Comparison of ENCODE assay signal across 23 mouse cellular contexts in the genomic region with DNA sequence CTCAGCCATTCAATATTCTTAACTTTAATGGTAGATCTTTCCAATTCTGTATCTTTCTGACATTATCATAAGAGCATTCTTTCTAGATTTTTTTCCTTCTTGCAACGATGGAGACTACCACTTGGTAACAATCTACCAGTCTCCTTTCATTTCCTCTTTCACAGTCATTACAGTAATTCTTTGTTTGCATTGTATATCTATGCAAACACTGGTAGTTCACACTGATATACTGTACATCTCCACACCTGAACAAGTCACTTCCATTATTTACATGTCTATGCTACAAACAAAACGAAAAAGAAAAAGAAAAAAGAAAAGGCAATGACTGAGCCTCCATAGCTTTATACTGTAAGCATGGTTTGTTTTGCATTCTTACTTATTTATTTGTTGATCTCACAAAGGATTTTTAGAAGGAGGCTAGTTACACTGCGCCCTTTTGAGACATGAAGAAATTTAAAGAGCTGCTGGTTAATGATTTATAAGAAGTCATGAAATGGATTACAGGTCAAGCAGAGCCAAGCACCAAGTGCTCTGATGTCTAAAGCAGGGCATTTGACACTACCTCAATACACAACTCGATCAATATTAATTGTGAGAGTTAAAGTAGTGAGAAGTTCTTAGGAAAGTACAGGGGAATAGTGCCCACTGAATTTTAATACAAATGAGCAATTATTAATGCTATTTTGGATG. TPM values are rescaled to one million over a fixed set of nuclear protein-coding genes. Genes with fewer than 3 reads are reported as not detected.
"Had no signal": no experiment of that assay in that cellular context is flagged by ENCODE, and none has a peak within 500 bp of the region (broad histone marks: within the 10 kb centered on the region; RNA-seq: fewer than 3 reads in every experiment).

No protein-coding gene starts in this region.

- H3K4me2 ChIP-seq: liver, embryonic 11.5 days; lung, embryonic 15.5 days; midbrain, embryonic 13.5 days; neural tube, embryonic 13.5 days; stomach, embryonic 15.5 days had no signal

- H3K9me3 ChIP-seq: lung, embryonic 15.5 days; megakaryocyte, embryonic 14.5 days; midbrain, embryonic 10.5 days; midbrain, embryonic 13.5 days; neural tube, embryonic 13.5 days; stomach, embryonic 15.5 days had no signal

- H3K27me3 ChIP-seq: lung, embryonic 15.5 days; megakaryocyte, embryonic 14.5 days; midbrain, embryonic 13.5 days; neural tube, embryonic 13.5 days; stomach, embryonic 15.5 days had no signal

- H3K4me3 ChIP-seq: left cerebral cortex, adult 2 months; lung, embryonic 15.5 days; megakaryocyte, embryonic 14.5 days; midbrain, embryonic 10.5 days; midbrain, embryonic 13.5 days; myocyte; neural tube, embryonic 13.5 days; stomach, embryonic 15.5 days had no signal

- ATAC-seq: midbrain, embryonic 13.5 days; midbrain, embryonic 16.5 days had no signal

- H3K9ac ChIP-seq: liver, embryonic 14.5 days; lung, embryonic 15.5 days; midbrain, embryonic 13.5 days; neural tube, embryonic 13.5 days; stomach, embryonic 15.5 days had no signal

- H3K36me3 ChIP-seq: lung, embryonic 15.5 days; midbrain, embryonic 10.5 days; midbrain, embryonic 13.5 days; neural tube, embryonic 13.5 days; stomach, embryonic 15.5 days had no signal

- DNase-seq: kidney, adult 11 months; kidney, postnatal 36 days; layer of hippocampus, postnatal 36 days; lung, adult 18-20 months; lung, postnatal 10 days; lung, postnatal 36 days; retina, postnatal 1 day; right cerebral cortex, postnatal 25 days; spleen, adult 18-20 months; thymus, postnatal 25 days had no signal

- H3K27ac ChIP-seq: left cerebral cortex, adult 2 months; liver, embryonic 14.5 days; lung, embryonic 15.5 days; midbrain, embryonic 10.5 days; midbrain, embryonic 13.5 days; neural tube, embryonic 13.5 days; stomach, embryonic 15.5 days had no signal

- H3K4me1 ChIP-seq: lung, embryonic 15.5 days; megakaryocyte, embryonic 14.5 days; midbrain, embryonic 10.5 days; midbrain, embryonic 13.5 days; neural tube, embryonic 13.5 days; stomach, embryonic 15.5 days had no signal

RNA-seq across cellular contexts. Expression of a gene that starts 56.5 kb away (rescaled TPM):
- total RNA-seq: monocyte, adult 5-6 weeks; neutrophil, adult 5-6 weeks had no signal
- polyA plus RNA-seq: myocyte had no signal
